Mouse (Mus musculus): ENCODE measurements at regions not wholly inside any gene's neighbourhood (a gene's known extent, or its start where the extent isn't known, plus 50 kb on each side); places are given as distances from the start of the nearest gene placed in this dataset.

- no peak for TF ChIP-seq POU5F1 (IDR thresholded peaks at IDR 0.05; ENCODE audit: borderline replicate concordance, low read length)
- no peak for TF ChIP-seq NANOG (IDR thresholded peaks at IDR 0.05; ENCODE audit: borderline replicate concordance, low read length)
- TF ChIP-seq CTCF (conservative IDR thresholded peaks at IDR 0.05; ENCODE audit: low read length), result no peak
- H3K4me3 ChIP-seq (replicated peaks; ENCODE audit: low read length), result no peak overlapping the region
- H3K27me3 ChIP-seq (ENCODE audit: insufficient read depth, low read length), result 0 out of 2 replicates have a peak, but pooled peaks cover 2% of the 10 kb centered on the region
- peaks cover 5% of the 10 kb centered on the region for H3K4me1 ChIP-seq (replicated peaks; ENCODE audit: low read depth, low read length)
- H3K36me3 ChIP-seq (ENCODE audit: insufficient read depth, low read length), result no peaks in the 10 kb centered on the region
- no peaks in the 10 kb centered on the region for H3K9me3 ChIP-seq (ENCODE audit: low read length)
Measured at GRCm38 (mm10) chr12:69524337-69525035, 58.3 kb downstream of the Vcpkmt start.

- Histone ChIP-seq H3K9me3 (ENCODE audit: low read length) (no peaks in the 10 kb centered on the region), H3K27me3 (ENCODE audit: insufficient read depth, low read length) (0 out of 2 replicates have a peak, but pooled peaks cover 2% of the 10 kb centered on the region), H3K36me3 (ENCODE audit: insufficient read depth, low read length) (no peaks in the 10 kb centered on the region), H3K4me3 (replicated peaks; ENCODE audit: low read length) (no peak overlapping the region), H3K4me1 (replicated peaks; ENCODE audit: low read depth, low read length) (no peaks in the 10 kb centered on the region)
- TF ChIP-seq CTCF (conservative IDR thresholded peaks at IDR 0.05; ENCODE audit: low read length) (no peak), NANOG (IDR thresholded peaks at IDR 0.05; ENCODE audit: borderline replicate concordance, low read length) (no peak), POU5F1 (IDR thresholded peaks at IDR 0.05; ENCODE audit: borderline replicate concordance, low read length) (no peak)
Measured at GRCm38 (mm10) chr12:69519869-69520268, 63.0 kb downstream of the Vcpkmt start.

- Histone ChIP-seq H3K4me1 (replicated peaks; ENCODE audit: low read depth, low read length) (no peaks in the 10 kb centered on the region), H3K27me3 (ENCODE audit: insufficient read depth, low read length) (0 out of 2 replicates have a peak, but pooled peaks cover 2% of the 10 kb centered on the region), H3K4me3 (replicated peaks; ENCODE audit: low read length) (no peak overlapping the region), H3K36me3 (ENCODE audit: insufficient read depth, low read length) (no peaks in the 10 kb centered on the region), H3K9me3 (ENCODE audit: low read length) (no peaks in the 10 kb centered on the region)
- no peak for TF ChIP-seq CTCF (conservative IDR thresholded peaks at IDR 0.05; ENCODE audit: low read length)
Measured at GRCm38 (mm10) chr12:69519028-69519427, 63.8 kb downstream of the Vcpkmt start.

- Histone ChIP-seq H3K4me1 (replicated peaks; ENCODE audit: low read depth, low read length) (no peaks in the 10 kb centered on the region), H3K9me3 (ENCODE audit: low read length) (no peaks in the 10 kb centered on the region), H3K4me3 (replicated peaks; ENCODE audit: low read length) (no peak overlapping the region), H3K27me3 (ENCODE audit: insufficient read depth, low read length) (0 out of 2 replicates have a peak, but pooled peaks cover 2% of the 10 kb centered on the region), H3K36me3 (ENCODE audit: insufficient read depth, low read length) (no peaks in the 10 kb centered on the region)
- TF ChIP-seq CTCF (conservative IDR thresholded peaks at IDR 0.05; ENCODE audit: low read length) (no peak), NANOG (IDR thresholded peaks at IDR 0.05; ENCODE audit: borderline replicate concordance, low read length) (no peak), POU5F1 (IDR thresholded peaks at IDR 0.05; ENCODE audit: borderline replicate concordance, low read length) (no peak)
Measured at GRCm38 (mm10) chr12:69517616-69518015, 65.2 kb downstream of the Vcpkmt start.

GRCm38 (mm10) chr12:69516314-69516916 is 66.4 kb downstream of the Vcpkmt start:
- no peak overlapping the region for H3K4me3 ChIP-seq (replicated peaks; ENCODE audit: low read length)
- H3K9me3 ChIP-seq (ENCODE audit: low read length), result no peaks in the 10 kb centered on the region
- TF ChIP-seq POU5F1 (IDR thresholded peaks at IDR 0.05; ENCODE audit: borderline replicate concordance, low read length) (no peak), NANOG (IDR thresholded peaks at IDR 0.05; ENCODE audit: borderline replicate concordance, low read length) (no peak), CTCF (conservative IDR thresholded peaks at IDR 0.05; ENCODE audit: low read length) (no peak)
- no peaks in the 10 kb centered on the region for H3K36me3 ChIP-seq (ENCODE audit: insufficient read depth, low read length)
- H3K27me3 ChIP-seq (ENCODE audit: insufficient read depth, low read length), result no peaks in the 10 kb centered on the region
- H3K4me1 ChIP-seq (replicated peaks; ENCODE audit: low read depth, low read length), result no peaks in the 10 kb centered on the region

GRCm38 (mm10) chr12:69515850-69516249 is 67.0 kb downstream of the Vcpkmt start:
- TF ChIP-seq CTCF (conservative IDR thresholded peaks at IDR 0.05; ENCODE audit: low read length), result no peak
- no peak for TF ChIP-seq POU5F1 (IDR thresholded peaks at IDR 0.05; ENCODE audit: borderline replicate concordance, low read length)
- TF ChIP-seq NANOG (IDR thresholded peaks at IDR 0.05; ENCODE audit: borderline replicate concordance, low read length), result no peak
- Histone ChIP-seq H3K9me3 (ENCODE audit: low read length) (no peaks in the 10 kb centered on the region), H3K27me3 (ENCODE audit: insufficient read depth, low read length) (no peaks in the 10 kb centered on the region), H3K4me3 (replicated peaks; ENCODE audit: low read length) (no peak overlapping the region), H3K4me1 (replicated peaks; ENCODE audit: low read depth, low read length) (no peaks in the 10 kb centered on the region), H3K36me3 (ENCODE audit: insufficient read depth, low read length) (no peaks in the 10 kb centered on the region)

- no peaks in the 10 kb centered on the region; the same call in 1 of the 2 replicates for H3K27me3 ChIP-seq (ENCODE audit: insufficient read depth, low read length)
- H3K9me3 ChIP-seq (ENCODE audit: low read length), result no peaks in the 10 kb centered on the region
- H3K4me3 ChIP-seq (replicated peaks; ENCODE audit: low read length), result no peak overlapping the region
- no peaks in the 10 kb centered on the region for H3K4me1 ChIP-seq (replicated peaks; ENCODE audit: low read depth, low read length)
- TF ChIP-seq CTCF (conservative IDR thresholded peaks at IDR 0.05; ENCODE audit: low read length), result no peak
- TF ChIP-seq POU5F1 (IDR thresholded peaks at IDR 0.05; ENCODE audit: borderline replicate concordance, low read length), result no peak
- TF ChIP-seq NANOG (IDR thresholded peaks at IDR 0.05; ENCODE audit: borderline replicate concordance, low read length), result no peak
- H3K36me3 ChIP-seq (ENCODE audit: insufficient read depth, low read length), result no peaks in the 10 kb centered on the region
Measured at GRCm38 (mm10) chr12:69515117-69515516, 67.7 kb downstream of the Vcpkmt start.

GRCm38 (mm10) chr12:69513166-69513565 is 69.7 kb downstream of the Vcpkmt start:
- Histone ChIP-seq H3K27me3 (ENCODE audit: insufficient read depth, low read length) (peaks cover 8% of the 10 kb centered on the region), H3K36me3 (ENCODE audit: insufficient read depth, low read length) (no peaks in the 10 kb centered on the region), H3K9me3 (ENCODE audit: low read length) (no peaks in the 10 kb centered on the region), H3K4me3 (replicated peaks; ENCODE audit: low read length) (no peak overlapping the region), H3K4me1 (replicated peaks; ENCODE audit: low read depth, low read length) (no peaks in the 10 kb centered on the region)
- no peak for TF ChIP-seq NANOG (IDR thresholded peaks at IDR 0.05; ENCODE audit: borderline replicate concordance, low read length)
- TF ChIP-seq CTCF (conservative IDR thresholded peaks at IDR 0.05; ENCODE audit: low read length), result no peak
- TF ChIP-seq POU5F1 (IDR thresholded peaks at IDR 0.05; ENCODE audit: borderline replicate concordance, low read length), result no peak

Measured in E14TG2a.4 (cell line).